In genomic region chr7:59768641-59769040, GRCm38 (mm10) we compare ENCODE assay signal across 7 mouse cellular contexts.
A peak's percentile ranks its signal among the peaks of the same experiment; 100 is the strongest.
DNase-seq lines count a peak whose midpoint lies in the region.
"Not testable (repeated sequence)": the region's sequence is repeated elsewhere in the genome, so short reads cannot be mapped to it uniquely, and the experiment has no call there.

No protein-coding gene starts in this region.

- peak; percentile 1 to 21 for DNase-seq in adrenal gland, adult 18-20 months (ENCODE audit: low spot score in 2 of 2)
- peak; percentile 7 to 14 for DNase-seq in frontal cortex, postnatal 10 days (ENCODE audit: low spot score in 2 of 2)
- DNase-seq in heart, postnatal 10 days, result peak; percentile 1
- peak; percentile 8 to 27 for DNase-seq in layer of hippocampus, adult 18-20 months (ENCODE audit: low spot score in 2 of 2)
- peak; percentile 5 to 6 for DNase-seq in left cerebral cortex, postnatal 14 days (ENCODE audit: low spot score in 2 of 2)
- peak; percentile 0 for DNase-seq in ovary, postnatal 14 days (ENCODE audit: low spot score)
- peak; percentile 4 to 9 for DNase-seq in thymus, adult 18-20 months

- intact Hi-C loops in heart, postnatal 10 days (cut with DNase I); left cerebral cortex, postnatal 14 days (cut with DNase I): not testable (repeated sequence)

Comparison
In these comparisons a context has a peak if more than half of its experiments do, and no peak if none do; other contexts are left out.
1. Peak in every context shown above with its lines: DNase-seq.